Mouse (Mus musculus): ENCODE data around the gene Ltbp1. TPM values are rescaled to one million over a fixed set of nuclear protein-coding genes. Genes with fewer than 3 reads are reported as not detected.

Ltbp1 gene
- polyA plus RNA-seq, 1 experiment from 2014 or later, result 2.5 TPM

- no peak for DNase-seq
- WGBS, result 54% methylated on average over 3 of the region's 3 CpGs
- Histone ChIP-seq H3K4me1 (ENCODE audit: control insufficient read depth, insufficient read depth, low read length) (no peaks in the 10 kb centered on the region), H3K4me2 (ENCODE audit: low read length) (no peak overlapping the region), H3K27me3 (ENCODE audit: control insufficient read depth, insufficient read depth, low read length) (no peaks in the 10 kb centered on the region), H3K9me3 (ENCODE audit: control insufficient read depth, low read length) (no peaks in the 10 kb centered on the region), H3K36me3 (ENCODE audit: control insufficient read depth, insufficient read depth, low read length) (no peaks in the 10 kb centered on the region), H3K27ac (replicated peaks; ENCODE audit: low read depth, low read length) (no peak overlapping the region), H3K4me3 (replicated peaks; ENCODE audit: low read depth, low read length) (no peak overlapping the region), H3K9ac (replicated peaks; ENCODE audit: low read length) (no peak overlapping the region)
- no peak for ATAC-seq (ENCODE audit: low FRiP score, low TSS enrichment)
Observed at GRCm38 (mm10) chr17:75263336-75263990, 258.1 kb downstream of the Ltbp1 start.

DNA sequence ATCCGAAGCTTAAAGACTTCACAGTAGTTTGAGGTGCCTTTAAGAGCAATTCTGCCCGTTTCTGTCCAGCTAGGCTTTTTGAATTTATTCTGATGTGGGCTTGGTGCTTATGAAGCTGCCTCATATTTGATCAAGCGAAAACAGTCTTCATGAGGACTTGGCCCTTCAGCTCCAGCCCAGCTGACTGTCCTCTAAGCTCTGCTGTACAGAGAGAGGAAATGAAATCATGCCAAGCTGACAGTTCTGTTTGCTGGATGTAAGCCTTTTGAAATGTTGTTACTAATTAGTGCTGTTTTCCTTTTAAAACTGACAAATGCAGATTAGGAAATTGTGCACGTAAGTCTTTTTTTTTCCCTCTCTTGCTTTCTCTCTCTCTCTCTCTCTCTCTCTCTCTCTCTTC is 263.1 kb downstream of the Ltbp1 start:
- DNase-seq (peak; percentile 2), ATAC-seq (ENCODE audit: low FRiP score, low TSS enrichment) (no peak)
- no peaks in the 10 kb centered on the region for H3K9me3 ChIP-seq (ENCODE audit: control insufficient read depth, low read length)
- no peaks in the 10 kb centered on the region for H3K36me3 ChIP-seq (ENCODE audit: control insufficient read depth, insufficient read depth, low read length)
- 83% methylated on average over 4 of the region's 4 CpGs for WGBS
- no peaks in the 10 kb centered on the region for H3K27me3 ChIP-seq (ENCODE audit: control insufficient read depth, insufficient read depth, low read length)
- H3K4me3 ChIP-seq (replicated peaks; ENCODE audit: low read depth, low read length), result no peak overlapping the region
- no peaks in the 10 kb centered on the region for H3K4me1 ChIP-seq (ENCODE audit: control insufficient read depth, insufficient read depth, low read length)
- H3K9ac ChIP-seq (replicated peaks; ENCODE audit: low read length), result no peak overlapping the region
- H3K27ac ChIP-seq (replicated peaks; ENCODE audit: low read depth, low read length), result no peak overlapping the region
- no peak overlapping the region for H3K4me2 ChIP-seq (ENCODE audit: low read length)

DNA sequence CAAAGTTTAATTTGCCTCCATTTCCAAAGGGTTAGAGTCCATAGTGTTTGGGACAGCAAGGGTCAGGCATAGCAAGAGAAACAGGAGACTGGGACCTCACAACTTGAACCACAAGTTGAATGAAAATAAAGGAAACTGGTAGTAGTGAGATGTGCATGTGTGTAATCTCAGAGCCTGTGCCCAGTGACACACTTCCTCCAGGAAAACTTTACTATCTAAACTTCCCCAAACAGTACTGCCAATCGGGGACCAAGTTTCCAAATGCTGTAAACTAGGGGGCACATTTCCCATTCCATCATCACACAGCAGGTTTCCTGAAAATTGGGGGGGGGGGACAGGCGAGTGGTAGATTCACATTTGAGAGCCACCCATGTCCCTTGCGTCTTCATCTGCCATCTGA is 267.1 kb downstream of the Ltbp1 start:
- H3K27me3 ChIP-seq (ENCODE audit: control insufficient read depth, insufficient read depth, low read length), result no peaks in the 10 kb centered on the region
- H3K4me1 ChIP-seq (ENCODE audit: control insufficient read depth, insufficient read depth, low read length), result no peaks in the 10 kb centered on the region
- H3K4me2 ChIP-seq (ENCODE audit: low read length), result no peak overlapping the region
- H3K9ac ChIP-seq (replicated peaks; ENCODE audit: low read length), result no peak overlapping the region
- no peak overlapping the region for H3K27ac ChIP-seq (replicated peaks; ENCODE audit: low read depth, low read length)
- H3K4me3 ChIP-seq (replicated peaks; ENCODE audit: low read depth, low read length), result no peak overlapping the region
- no peaks in the 10 kb centered on the region for H3K9me3 ChIP-seq (ENCODE audit: control insufficient read depth, low read length)
- DNase-seq, result no peak
- no peaks in the 10 kb centered on the region for H3K36me3 ChIP-seq (ENCODE audit: control insufficient read depth, insufficient read depth, low read length)
- ATAC-seq (ENCODE audit: low FRiP score, low TSS enrichment), result no peak
- 94% methylated on average over 3 of the region's 3 CpGs for WGBS

- no peaks in the 10 kb centered on the region for H3K9me3 ChIP-seq (ENCODE audit: control insufficient read depth, low read length)
- H3K4me2 ChIP-seq (ENCODE audit: low read length), result no peak overlapping the region
- H3K4me1 ChIP-seq (ENCODE audit: control insufficient read depth, insufficient read depth, low read length), result no peaks in the 10 kb centered on the region
- no peak overlapping the region for H3K4me3 ChIP-seq (replicated peaks; ENCODE audit: low read depth, low read length)
- no peak overlapping the region for H3K9ac ChIP-seq (replicated peaks; ENCODE audit: low read length)
- H3K27me3 ChIP-seq (ENCODE audit: control insufficient read depth, insufficient read depth, low read length), result no peaks in the 10 kb centered on the region
- 92% methylated on average over 1 of the region's 1 CpGs for WGBS
- no peaks in the 10 kb centered on the region for H3K36me3 ChIP-seq (ENCODE audit: control insufficient read depth, insufficient read depth, low read length)
- no peak for ATAC-seq (ENCODE audit: low FRiP score, low TSS enrichment)
- DNase-seq, result no peak
- H3K27ac ChIP-seq (replicated peaks; ENCODE audit: low read depth, low read length), result no peak overlapping the region
Observed at GRCm38 (mm10) chr17:75273272-75273671, 267.9 kb downstream of the Ltbp1 start.

DNA sequence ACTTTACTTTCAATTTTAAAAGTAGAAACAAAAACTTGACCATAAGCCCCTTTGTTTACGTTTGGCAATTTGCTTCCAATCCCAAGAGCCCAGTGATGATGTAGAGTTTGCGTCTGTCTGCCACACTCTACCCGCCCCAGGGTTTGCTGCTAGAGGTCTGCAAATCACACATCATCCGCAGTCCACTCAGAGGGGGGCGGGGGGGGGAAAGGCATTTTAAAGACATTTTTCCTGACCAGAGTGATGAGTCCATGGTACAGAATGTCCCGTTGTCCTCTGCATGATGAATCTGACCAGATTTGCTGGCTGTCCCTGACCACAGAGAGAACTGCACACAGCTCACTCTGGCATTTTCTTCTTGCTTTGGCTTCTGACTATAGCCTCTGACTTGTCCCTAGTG is 269.9 kb downstream of the Ltbp1 start:
- no peak overlapping the region for H3K27ac ChIP-seq (replicated peaks; ENCODE audit: low read depth, low read length)
- WGBS, result 90% methylated on average over 6 of the region's 6 CpGs
- no peak overlapping the region for H3K4me2 ChIP-seq (ENCODE audit: low read length)
- no peak for ATAC-seq (ENCODE audit: low FRiP score, low TSS enrichment)
- no peaks in the 10 kb centered on the region for H3K27me3 ChIP-seq (ENCODE audit: control insufficient read depth, insufficient read depth, low read length)
- DNase-seq, result no peak
- no peaks in the 10 kb centered on the region for H3K4me1 ChIP-seq (ENCODE audit: control insufficient read depth, insufficient read depth, low read length)
- no peaks in the 10 kb centered on the region for H3K9me3 ChIP-seq (ENCODE audit: control insufficient read depth, low read length)
- H3K4me3 ChIP-seq (replicated peaks; ENCODE audit: low read depth, low read length), result no peak overlapping the region
- H3K9ac ChIP-seq (replicated peaks; ENCODE audit: low read length), result no peak overlapping the region
- H3K36me3 ChIP-seq (ENCODE audit: control insufficient read depth, insufficient read depth, low read length), result no peaks in the 10 kb centered on the region

DNA sequence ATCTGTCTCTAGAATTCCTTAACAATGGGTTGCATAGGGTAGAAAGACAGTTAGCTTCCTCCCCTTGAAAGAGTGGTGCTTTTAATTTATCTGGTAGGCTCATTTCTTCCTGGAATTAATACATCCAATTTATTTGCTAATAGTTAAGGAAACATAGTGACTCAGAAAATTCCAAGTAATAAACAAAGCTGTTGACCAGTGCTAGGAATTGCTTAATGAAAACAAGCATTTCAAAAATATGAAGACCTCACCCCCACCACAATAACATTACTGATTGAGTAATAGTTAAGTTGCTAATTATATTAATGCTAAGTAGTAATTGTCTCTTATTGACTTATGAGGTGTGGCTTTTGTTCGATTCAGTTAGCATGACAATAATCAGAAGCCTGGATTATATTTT is 272.7 kb downstream of the Ltbp1 start:
- no peak for DNase-seq

GRCm38 (mm10) chr17:75278561-75278960 is 273.2 kb downstream of the Ltbp1 start:
- H3K4me1 ChIP-seq (ENCODE audit: control insufficient read depth, insufficient read depth, low read length), result no peaks in the 10 kb centered on the region
- no peak for DNase-seq

More for the DNA sequence above, 272.7 kb downstream of the Ltbp1 start:
- Histone ChIP-seq H3K9me3 (ENCODE audit: control insufficient read depth, low read length) (no peaks in the 10 kb centered on the region), H3K4me1 (ENCODE audit: control insufficient read depth, insufficient read depth, low read length) (no peaks in the 10 kb centered on the region), H3K4me3 (replicated peaks; ENCODE audit: low read depth, low read length) (no peak overlapping the region), H3K36me3 (ENCODE audit: control insufficient read depth, insufficient read depth, low read length) (no peaks in the 10 kb centered on the region), H3K4me2 (ENCODE audit: low read length) (no peak overlapping the region), H3K27me3 (ENCODE audit: control insufficient read depth, insufficient read depth, low read length) (no peaks in the 10 kb centered on the region), H3K9ac (replicated peaks; ENCODE audit: low read length) (no peak overlapping the region), H3K27ac (replicated peaks; ENCODE audit: low read depth, low read length) (no peak overlapping the region)
- ATAC-seq (ENCODE audit: low FRiP score, low TSS enrichment), result no peak
- 70% methylated on average over 1 of the region's 1 CpGs for WGBS

DNA sequence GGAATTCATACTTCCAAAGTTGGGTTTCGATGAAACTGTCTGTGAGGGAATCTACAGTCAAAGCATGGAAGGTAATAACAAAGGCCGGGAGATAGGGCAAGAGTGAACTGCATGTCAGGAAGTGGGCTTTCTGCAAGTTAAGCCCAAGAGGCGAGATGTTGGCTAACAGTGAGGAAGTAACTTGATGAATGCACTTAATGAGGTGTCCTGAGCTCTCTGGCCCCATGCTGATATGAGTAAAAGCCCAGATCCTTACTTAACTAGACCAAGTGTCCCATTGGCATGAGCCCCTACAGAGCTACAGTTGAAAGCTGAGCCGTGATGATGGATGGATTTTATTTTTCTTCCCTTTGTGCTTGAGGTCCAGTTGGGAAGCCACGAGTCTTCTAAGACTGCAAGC is 276.0 kb downstream of the Ltbp1 start:
- H3K27me3 ChIP-seq (ENCODE audit: control insufficient read depth, insufficient read depth, low read length), result no peaks in the 10 kb centered on the region

More at GRCm38 (mm10) chr17:75278561-75278960, 273.2 kb downstream of the Ltbp1 start:
- no peak overlapping the region for H3K9ac ChIP-seq (replicated peaks; ENCODE audit: low read length)
- no peaks in the 10 kb centered on the region for H3K27me3 ChIP-seq (ENCODE audit: control insufficient read depth, insufficient read depth, low read length)
- ATAC-seq (ENCODE audit: low FRiP score, low TSS enrichment), result no peak
- H3K36me3 ChIP-seq (ENCODE audit: control insufficient read depth, insufficient read depth, low read length), result no peaks in the 10 kb centered on the region
- H3K4me2 ChIP-seq (ENCODE audit: low read length), result no peak overlapping the region
- H3K9me3 ChIP-seq (ENCODE audit: control insufficient read depth, low read length), result no peaks in the 10 kb centered on the region
- H3K4me3 ChIP-seq (replicated peaks; ENCODE audit: low read depth, low read length), result no peak overlapping the region
- 24% methylated on average over 6 of the region's 6 CpGs for WGBS
- H3K27ac ChIP-seq (replicated peaks; ENCODE audit: low read depth, low read length), result no peak overlapping the region

DNA sequence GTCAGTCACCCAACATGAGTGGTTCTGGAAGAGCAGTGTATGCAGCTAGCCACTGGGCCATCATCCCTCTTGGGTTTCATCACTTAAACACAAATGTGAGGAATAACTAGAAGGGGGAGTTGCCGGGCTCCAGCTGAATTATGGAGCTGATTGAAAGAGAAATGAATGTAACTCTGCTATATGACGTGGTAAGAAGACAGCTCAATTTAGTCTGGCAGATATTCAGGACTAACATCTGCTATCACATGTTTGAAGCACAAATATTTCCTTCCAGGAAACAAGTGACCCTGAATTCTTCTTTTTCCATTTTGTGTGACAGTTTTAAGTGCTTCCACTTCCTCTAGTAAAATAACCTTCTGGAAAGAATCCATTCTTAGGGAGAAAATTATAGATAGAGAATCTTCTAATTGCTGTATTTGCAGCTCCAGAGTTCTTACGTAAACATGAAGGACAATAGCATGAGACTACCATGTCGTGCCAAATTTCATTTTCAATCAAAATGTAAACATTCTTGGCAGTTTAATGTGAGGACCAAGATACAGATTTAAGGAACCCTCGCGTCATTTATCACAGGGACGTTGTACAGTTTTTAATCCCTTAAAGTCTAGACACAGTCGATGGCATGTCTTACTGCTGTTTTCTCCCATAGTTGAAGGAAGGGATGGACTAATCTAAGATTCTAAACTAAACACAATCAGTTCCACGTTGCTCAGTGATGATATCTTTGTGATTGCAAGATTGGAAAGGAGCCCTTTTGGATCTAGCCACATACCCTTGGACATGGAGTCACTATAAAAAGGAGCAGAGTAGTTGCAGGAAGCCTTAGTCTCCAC is 279.7 kb downstream of the Ltbp1 start:
- Histone ChIP-seq H3K9me3 (ENCODE audit: control insufficient read depth, low read length) (no peaks in the 10 kb centered on the region), H3K4me3 (replicated peaks; ENCODE audit: low read depth, low read length) (no peak overlapping the region), H3K27ac (replicated peaks; ENCODE audit: low read depth, low read length) (no peak overlapping the region), H3K36me3 (ENCODE audit: control insufficient read depth, insufficient read depth, low read length) (no peaks in the 10 kb centered on the region), H3K4me2 (ENCODE audit: low read length) (no peak overlapping the region), H3K4me1 (ENCODE audit: control insufficient read depth, insufficient read depth, low read length) (no peaks in the 10 kb centered on the region), H3K27me3 (ENCODE audit: control insufficient read depth, insufficient read depth, low read length) (no peaks in the 10 kb centered on the region), H3K9ac (replicated peaks; ENCODE audit: low read length) (no peak overlapping the region)
- no peak for ATAC-seq (ENCODE audit: low FRiP score, low TSS enrichment)
- 89% methylated on average over 9 of the region's 9 CpGs for WGBS
- DNase-seq, result no peak

More for the DNA sequence above, 276.0 kb downstream of the Ltbp1 start:
- 75% methylated on average over 5 of the region's 5 CpGs for WGBS
- no peaks in the 10 kb centered on the region for H3K36me3 ChIP-seq (ENCODE audit: control insufficient read depth, insufficient read depth, low read length)
- H3K9me3 ChIP-seq (ENCODE audit: control insufficient read depth, low read length), result no peaks in the 10 kb centered on the region
- no peak for ATAC-seq (ENCODE audit: low FRiP score, low TSS enrichment)
- no peaks in the 10 kb centered on the region for H3K4me1 ChIP-seq (ENCODE audit: control insufficient read depth, insufficient read depth, low read length)
- no peak overlapping the region for H3K4me2 ChIP-seq (ENCODE audit: low read length)
- no peak overlapping the region for H3K9ac ChIP-seq (replicated peaks; ENCODE audit: low read length)
- no peak overlapping the region for H3K4me3 ChIP-seq (replicated peaks; ENCODE audit: low read depth, low read length)
- no peak for DNase-seq
- H3K27ac ChIP-seq (replicated peaks; ENCODE audit: low read depth, low read length), result no peak overlapping the region

Measured in midbrain, embryonic 14.5 days (tissue).